Mouse (Mus musculus): ENCODE measurements around the gene Ubash3b. TPM values are rescaled to one million over a fixed set of nuclear protein-coding genes. Genes with fewer than 3 reads are reported as not detected.

Gene Ubash3b
- polyA plus RNA-seq, 1 experiment = 11.6 TPM

- no peak overlapping the region for H3K27ac ChIP-seq (ENCODE audit: insufficient read depth, low read length)
- TF ChIP-seq POLR2A (IDR thresholded peaks at IDR 0.05; ENCODE audit: extremely low read depth, insufficient read depth, low read length) = no peak
Measured at GRCm38 (mm10) chr9:41108324-41109180, 52.9 kb downstream of the Ubash3b start.

GRCm38 (mm10) chr9:41105201-41105643 is 56.3 kb downstream of the Ubash3b start:
- Histone ChIP-seq H3K4me3 (ENCODE audit: insufficient read depth, low read length) (no peak overlapping the region), H3K27ac (ENCODE audit: insufficient read depth, low read length) (no peak overlapping the region), H3K4me1 (ENCODE audit: control insufficient read depth, insufficient read depth, low read length) (peaks cover 9% of the 10 kb centered on the region)
- no peak for TF ChIP-seq CTCF (IDR thresholded peaks at IDR 0.05; ENCODE audit: extremely low read depth, insufficient read depth, low read length)
- no peak for TF ChIP-seq POLR2A (IDR thresholded peaks at IDR 0.05; ENCODE audit: extremely low read depth, insufficient read depth, low read length)

More at GRCm38 (mm10) chr9:41108324-41109180, 52.9 kb downstream of the Ubash3b start:
- H3K4me1 ChIP-seq (ENCODE audit: control insufficient read depth, insufficient read depth, low read length) = peaks cover 7% of the 10 kb centered on the region
- H3K4me3 ChIP-seq (ENCODE audit: insufficient read depth, low read length) = no peak overlapping the region

DNA sequence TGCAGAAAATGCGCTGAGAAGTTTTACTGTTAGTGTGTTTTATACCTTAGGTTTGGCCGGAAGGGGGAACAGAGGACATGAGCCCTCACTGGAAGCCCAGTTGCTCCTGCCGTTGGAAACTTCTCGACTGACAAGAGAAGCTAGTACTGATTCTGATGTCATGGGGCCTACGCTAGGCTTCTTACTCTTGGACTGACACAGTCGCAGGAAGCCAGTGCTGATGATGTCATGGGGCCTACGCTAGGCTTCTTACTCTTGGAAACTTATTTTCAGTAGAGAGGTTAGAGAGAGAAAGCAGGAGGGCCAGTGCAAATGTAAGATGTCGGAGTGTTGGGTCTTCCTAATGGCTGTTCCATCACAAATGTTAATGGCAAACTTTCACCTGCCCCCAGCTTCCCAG is 57.8 kb downstream of the Ubash3b start:
- Histone ChIP-seq H3K4me1 (ENCODE audit: control insufficient read depth, insufficient read depth, low read length) (peaks cover 11% of the 10 kb centered on the region), H3K4me3 (ENCODE audit: insufficient read depth, low read length) (no peak overlapping the region), H3K27ac (ENCODE audit: insufficient read depth, low read length) (no peak overlapping the region)
- no peak for TF ChIP-seq CTCF (IDR thresholded peaks at IDR 0.05; ENCODE audit: extremely low read depth, insufficient read depth, low read length)

- no peak overlapping the region for H3K27ac ChIP-seq (ENCODE audit: insufficient read depth, low read length)
- H3K4me1 ChIP-seq (ENCODE audit: control insufficient read depth, insufficient read depth, low read length) = peaks cover 5% of the 10 kb centered on the region
- TF ChIP-seq POLR2A (IDR thresholded peaks at IDR 0.05; ENCODE audit: extremely low read depth, insufficient read depth, low read length) (no peak), CTCF (IDR thresholded peaks at IDR 0.05; ENCODE audit: extremely low read depth, insufficient read depth, low read length) (no peak)
- no peak overlapping the region for H3K4me3 ChIP-seq (ENCODE audit: insufficient read depth, low read length)
Measured at GRCm38 (mm10) chr9:41102613-41103012, 58.9 kb downstream of the Ubash3b start.

DNA sequence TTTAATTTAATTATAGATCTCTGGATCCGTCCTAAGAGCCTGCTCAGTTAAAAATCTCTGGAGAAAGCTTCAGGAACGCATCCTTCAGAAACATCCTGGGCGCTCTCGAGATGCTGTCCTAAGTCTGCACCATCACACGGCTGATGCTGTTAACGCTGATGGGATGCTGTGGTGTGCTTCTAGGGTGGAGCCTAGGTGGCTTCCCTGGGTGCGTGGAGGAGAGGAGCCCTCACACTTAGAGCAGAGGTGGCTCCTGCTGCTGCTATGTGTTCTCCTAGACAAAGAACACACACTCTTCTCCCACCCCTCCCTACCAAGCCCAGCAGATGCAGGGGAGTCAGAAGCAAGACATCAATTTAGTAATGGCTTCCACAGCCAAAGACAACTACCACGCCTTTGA is 61.6 kb downstream of the Ubash3b start:
- no peak overlapping the region for H3K27ac ChIP-seq (ENCODE audit: insufficient read depth, low read length)
- H3K4me1 ChIP-seq (ENCODE audit: control insufficient read depth, insufficient read depth, low read length) = peaks cover 5% of the 10 kb centered on the region
- no peak overlapping the region for H3K4me3 ChIP-seq (ENCODE audit: insufficient read depth, low read length)
- TF ChIP-seq CTCF (IDR thresholded peaks at IDR 0.05; ENCODE audit: extremely low read depth, insufficient read depth, low read length) (no peak), POLR2A (IDR thresholded peaks at IDR 0.05; ENCODE audit: extremely low read depth, insufficient read depth, low read length) (no peak)

DNA sequence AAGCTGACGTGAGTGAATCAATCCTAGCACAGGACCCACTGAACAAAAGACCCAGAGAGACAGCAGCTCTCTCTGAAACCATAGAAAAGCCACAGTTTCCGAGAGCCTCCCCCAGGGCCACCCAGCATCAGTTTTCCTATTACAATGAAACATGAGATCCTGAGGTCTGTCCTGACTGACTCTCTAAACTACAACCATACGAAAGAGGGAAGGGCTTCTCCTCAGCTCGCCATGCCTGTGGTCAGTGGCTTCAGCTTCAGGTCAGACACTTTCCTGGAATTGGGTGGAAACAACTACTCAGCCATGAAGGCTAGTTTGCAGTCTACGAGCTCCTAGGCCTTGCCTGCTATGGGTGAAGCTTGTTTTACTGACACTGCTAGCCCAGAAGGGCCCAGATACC is 62.4 kb downstream of the Ubash3b start:
- peaks cover 5% of the 10 kb centered on the region for H3K4me1 ChIP-seq (ENCODE audit: control insufficient read depth, insufficient read depth, low read length)
- no peak overlapping the region for H3K27ac ChIP-seq (ENCODE audit: insufficient read depth, low read length)
- no peak overlapping the region for H3K4me3 ChIP-seq (ENCODE audit: insufficient read depth, low read length)
- TF ChIP-seq POLR2A (IDR thresholded peaks at IDR 0.05; ENCODE audit: extremely low read depth, insufficient read depth, low read length) = no peak
- TF ChIP-seq CTCF (IDR thresholded peaks at IDR 0.05; ENCODE audit: extremely low read depth, insufficient read depth, low read length) = no peak

DNA sequence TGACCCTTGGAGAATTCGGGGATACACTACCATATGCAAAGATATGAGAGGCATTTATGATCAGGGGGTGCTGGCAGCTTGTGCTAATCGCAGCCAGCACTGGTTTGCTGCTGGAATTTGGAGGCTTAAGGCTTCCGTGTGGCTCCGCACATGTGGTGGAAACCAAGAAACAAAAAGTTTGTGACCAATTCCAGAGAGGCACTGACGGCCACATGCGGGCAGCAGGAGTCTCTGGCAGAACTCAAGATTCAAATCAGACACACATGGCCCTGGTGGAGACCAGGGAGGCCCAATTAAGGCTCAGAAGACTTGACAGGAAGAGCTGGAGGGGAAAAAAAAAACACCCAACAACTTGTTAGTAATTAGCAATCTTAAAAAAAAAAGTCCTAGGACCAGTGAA is 63.4 kb downstream of the Ubash3b start:
- TF ChIP-seq CTCF (IDR thresholded peaks at IDR 0.05; ENCODE audit: extremely low read depth, insufficient read depth, low read length) (no peak), POLR2A (IDR thresholded peaks at IDR 0.05; ENCODE audit: extremely low read depth, insufficient read depth, low read length) (no peak)
- Histone ChIP-seq H3K4me3 (ENCODE audit: insufficient read depth, low read length) (no peak overlapping the region), H3K4me1 (ENCODE audit: control insufficient read depth, insufficient read depth, low read length) (peaks cover 5% of the 10 kb centered on the region), H3K27ac (ENCODE audit: insufficient read depth, low read length) (no peak overlapping the region)

DNA sequence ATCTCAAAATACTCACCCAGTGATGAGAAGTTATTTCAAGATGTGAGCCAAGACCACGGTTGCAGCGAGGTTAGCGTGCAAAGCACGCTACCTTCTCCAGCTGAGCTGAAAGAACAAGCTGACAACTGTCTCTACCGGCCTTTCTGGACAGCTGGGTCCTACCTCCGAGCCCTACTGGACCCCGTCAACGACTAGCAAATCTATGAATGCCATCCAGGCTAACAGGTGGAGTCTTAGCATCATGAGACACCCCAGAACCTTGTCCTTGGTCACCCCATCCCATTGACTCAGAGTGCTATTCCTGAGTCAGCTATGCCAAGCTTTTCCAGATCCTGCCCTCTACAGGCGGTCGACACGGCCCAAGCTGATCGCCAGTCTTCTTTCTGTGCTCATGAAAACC is 69.5 kb downstream of the Ubash3b start:
- Histone ChIP-seq H3K27ac (ENCODE audit: insufficient read depth, low read length) (no peak overlapping the region), H3K4me3 (ENCODE audit: insufficient read depth, low read length) (no peak overlapping the region), H3K4me1 (ENCODE audit: control insufficient read depth, insufficient read depth, low read length) (peaks cover 1% of the 10 kb centered on the region; the same call in 1 of the 2 replicates)
- TF ChIP-seq POLR2A (IDR thresholded peaks at IDR 0.05; ENCODE audit: extremely low read depth, insufficient read depth, low read length) (no peak), CTCF (IDR thresholded peaks at IDR 0.05; ENCODE audit: extremely low read depth, insufficient read depth, low read length) (0 out of 2 replicates have a peak, but pooled peaks have one; percentile 7)

GRCm38 (mm10) chr9:41091187-41091586 is 70.3 kb downstream of the Ubash3b start:
- H3K4me3 ChIP-seq (ENCODE audit: insufficient read depth, low read length) = no peak overlapping the region
- no peak for TF ChIP-seq POLR2A (IDR thresholded peaks at IDR 0.05; ENCODE audit: extremely low read depth, insufficient read depth, low read length)
- TF ChIP-seq CTCF (IDR thresholded peaks at IDR 0.05; ENCODE audit: extremely low read depth, insufficient read depth, low read length) = no peak
- no peak overlapping the region for H3K27ac ChIP-seq (ENCODE audit: insufficient read depth, low read length)
- H3K4me1 ChIP-seq (ENCODE audit: control insufficient read depth, insufficient read depth, low read length) = peaks cover 1% of the 10 kb centered on the region; the same call in 1 of the 2 replicates

DNA sequence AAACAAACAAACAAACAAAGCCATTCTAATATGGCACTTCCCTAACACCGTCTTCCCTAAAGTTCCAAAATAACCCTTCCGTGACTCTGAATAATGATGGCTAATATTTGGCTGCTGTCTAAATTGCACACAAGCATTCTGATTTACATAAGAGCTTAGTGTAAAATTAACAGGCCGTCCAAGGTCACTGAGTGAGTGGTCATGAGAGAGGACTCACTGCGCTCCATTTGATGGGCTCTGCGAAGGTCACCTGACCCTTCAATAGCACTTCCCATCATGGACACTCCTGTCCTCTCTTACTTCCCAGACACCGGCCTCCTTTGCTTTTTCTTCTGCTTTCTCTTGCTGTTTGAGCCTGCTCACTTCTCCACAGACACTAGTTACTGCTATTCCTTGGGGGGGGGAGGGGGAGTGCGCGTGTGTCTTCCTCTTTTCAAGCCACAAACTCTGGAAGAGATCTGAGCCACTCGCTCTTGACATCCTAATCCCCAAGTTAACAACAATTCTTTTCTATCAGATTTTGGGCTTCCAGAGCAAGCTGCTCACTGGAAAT is 73.6 kb downstream of the Ubash3b start:
- H3K27ac ChIP-seq (ENCODE audit: insufficient read depth, low read length) = no peak overlapping the region
- peaks cover 2% of the 10 kb centered on the region; the same call in 1 of the 2 replicates for H3K4me1 ChIP-seq (ENCODE audit: control insufficient read depth, insufficient read depth, low read length)
- no peak overlapping the region for H3K4me3 ChIP-seq (ENCODE audit: insufficient read depth, low read length)
- TF ChIP-seq POLR2A (IDR thresholded peaks at IDR 0.05; ENCODE audit: extremely low read depth, insufficient read depth, low read length) (no peak), CTCF (IDR thresholded peaks at IDR 0.05; ENCODE audit: extremely low read depth, insufficient read depth, low read length) (no peak)
